Mouse (Mus musculus) cortical plate, adult 2 months (tissue): ENCODE data around the gene Nphp1.

Experiments
- CTCF ChIP-seq: fragments of 200-500 bp; IDR thresholded peaks from 2 replicates; pipeline ENCODE4 v1.5.1; 2011; ENCODE audit warnings: mild to moderate bottlenecking, control low read depth, low read length; ENCODE audit not compliant: insufficient read depth; ENCODE audit errors: extremely low read depth
- POLR2A ChIP-seq: fragments of 200-500 bp; IDR thresholded peaks from 2 replicates; pipeline ENCODE4 v1.6.1; 2011; ENCODE audit warnings: mild to moderate bottlenecking, low read length, control low read depth; ENCODE audit not compliant: insufficient read depth; ENCODE audit errors: extremely low read depth

- TF ChIP-seq POLR2A (no peak), CTCF (no peak)
Measured at GRCm38 (mm10) chr2:127736631-127737209, 52.0 kb downstream of the Nphp1 start.
